Mouse (Mus musculus) T-cell, adult 66 days (primary cell): Measurements from ENCODE around the gene Olfr635. TPM values are rescaled to one million over a fixed set of nuclear protein-coding genes. Genes with fewer than 3 reads are reported as not detected.

Experiments used
- total RNA-seq, 2 experiments: library from RNA; stranded (reverse); gene quantifications; 3 replicates in 1 of 2; 4 replicates in 1 of 2; pipeline ENCODE4 v1.2.4; 2023

Olfr635 gene
- total RNA-seq = not detected

GRCm38 (mm10) chr7:103970852-103971251 is at the start of gene Olfr635:
TSS of gene Olfr635 (plus strand) at chr7:103971152.

DNA sequence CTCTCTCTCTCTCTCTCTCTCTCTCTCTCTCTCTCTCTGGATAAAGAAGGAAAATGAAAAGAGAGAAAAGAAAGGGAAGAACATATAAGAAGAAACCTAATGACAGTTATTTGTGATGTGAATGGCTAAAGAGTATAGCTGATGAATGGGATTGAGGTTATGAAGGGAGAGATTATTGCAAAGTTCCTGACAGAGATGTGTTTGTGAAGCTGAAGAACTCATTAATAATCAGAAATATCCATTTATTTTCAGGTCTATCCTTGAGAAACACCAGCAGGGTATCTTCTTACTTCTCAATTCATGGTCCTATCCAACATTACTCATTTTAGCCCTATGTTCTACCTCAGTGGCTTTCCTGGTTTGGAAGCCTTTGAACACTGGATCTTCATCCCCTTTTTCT is 42.4 kb upstream of the Olfr635 start, which contains the start of gene Olfr631:
Gene Olfr631, plus strand, starts transcription at position 301 of the 400 bp plus-strand sequence.

DNA sequence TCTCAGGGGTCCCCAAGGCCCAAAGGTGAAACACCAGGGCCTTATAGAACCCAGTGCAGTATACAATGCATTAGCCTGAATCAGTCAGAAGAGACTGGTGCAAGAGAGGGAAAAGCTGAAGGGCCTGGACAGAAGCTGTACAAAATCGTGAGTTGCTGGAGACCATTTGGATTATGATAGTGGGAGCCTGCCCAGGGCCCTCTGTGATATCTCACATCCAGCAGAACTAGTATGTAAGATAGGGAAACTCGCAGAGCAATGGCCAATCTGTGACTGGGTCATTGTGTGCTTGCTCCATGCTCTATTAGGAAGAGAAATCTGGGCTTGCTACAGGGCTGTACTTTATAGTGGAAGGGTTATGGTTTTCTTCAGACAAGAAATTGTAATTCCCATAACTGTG is 36.7 kb upstream of the Olfr635 start, which contains the start of gene Olfr632:
Gene Olfr632, plus strand, starts transcription at position 84 of the 400 bp plus-strand sequence.

DNA sequence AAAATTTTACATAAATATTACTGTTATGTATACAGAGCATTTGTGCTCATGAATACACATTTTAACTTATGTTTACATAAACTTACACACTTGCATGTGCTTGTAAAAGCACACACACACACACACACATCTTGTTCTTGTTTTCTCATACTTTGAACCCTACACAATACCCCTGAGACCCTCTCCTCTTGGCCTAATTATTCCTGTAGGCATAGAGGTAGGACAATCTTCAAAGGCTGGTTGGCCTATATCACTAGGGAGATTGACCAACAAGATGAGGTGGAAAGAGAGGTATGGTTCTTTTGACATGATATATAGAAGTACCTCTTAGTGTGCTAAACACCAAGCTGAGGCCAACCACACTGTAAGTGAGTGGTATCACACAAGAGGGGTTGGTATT is 26.8 kb upstream of the Olfr635 start, which contains the start of gene Olfr633:
Gene Olfr633, plus strand, starts transcription at position 301 of the 400 bp plus-strand sequence.

GRCm38 (mm10) chr7:103998446-103998845 is 27.5 kb downstream of the Olfr635 start, which contains the start of gene Olfr638:
TSS of gene Olfr638 (plus strand) at chr7:103998746.

DNA sequence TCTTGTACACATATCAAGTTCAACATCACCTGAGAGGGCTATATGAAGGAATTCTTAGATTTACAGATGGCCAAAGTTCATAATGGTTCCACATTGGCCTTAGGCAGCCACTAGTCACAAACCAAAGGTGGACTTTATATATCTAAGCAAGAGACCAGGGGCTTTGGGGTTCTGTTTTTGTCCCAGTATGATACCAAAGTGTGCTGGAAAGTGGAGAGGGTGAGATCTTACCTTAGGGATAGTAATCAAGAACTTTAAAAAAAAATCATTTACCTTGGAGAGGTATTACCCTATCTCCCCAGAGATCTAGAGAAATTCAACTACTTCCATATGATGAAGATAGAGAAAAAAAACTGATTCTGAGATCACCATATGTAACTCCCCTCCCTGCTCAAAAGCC is 46.3 kb downstream of the Olfr635 start, which contains the start of gene Olfr639:
Gene Olfr639, minus strand, starts transcription at position 101 of the 400 bp plus-strand sequence.

GRCm38 (mm10) chr7:104025473-104025872 is 54.5 kb downstream of the Olfr635 start, which contains the start of gene Olfr640:
TSS of gene Olfr640 (minus strand) at chr7:104025573.

DNA sequence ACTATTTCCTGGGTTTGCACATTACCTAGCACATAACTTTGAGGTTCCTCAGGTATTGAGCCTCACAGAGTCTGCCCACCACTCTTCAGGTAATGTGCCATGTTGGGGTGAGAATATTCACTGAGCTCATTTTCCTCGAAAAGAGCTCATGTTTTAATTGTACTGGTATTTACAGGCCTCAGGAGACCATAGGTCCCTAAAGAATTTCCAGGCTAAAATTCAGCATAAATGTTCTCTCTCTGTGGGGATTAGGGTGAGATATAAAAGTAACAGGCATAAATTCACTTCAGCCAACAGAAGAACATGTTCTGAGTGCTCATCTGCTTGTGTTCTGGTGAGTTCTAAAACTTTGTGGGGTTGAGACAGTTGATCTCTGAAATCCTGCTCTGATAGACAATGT is 64.2 kb downstream of the Olfr635 start, which contains the start of gene Olfr641:
Gene Olfr641, plus strand, starts transcription at position 301 of the 400 bp plus-strand sequence.

Other genes with a start within 250 kb of the Olfr635 start
- not detected for gene Olfr628, start 240.8 kb upstream of the Olfr635 start, total RNA-seq
- not detected for gene Olfr629, start 226.2 kb upstream of the Olfr635 start, total RNA-seq
- gene Olfr630, start 213.8 kb upstream of the Olfr635 start, total RNA-seq = not detected
- not detected for gene Olfr69, start 199.6 kb upstream of the Olfr635 start, total RNA-seq
- not detected for gene Olfr68, start 191.5 kb upstream of the Olfr635 start, total RNA-seq
- not detected for gene Olfr67, start 179.3 kb upstream of the Olfr635 start, total RNA-seq
- 1 to 10 TPM; 2.3 to 5.7 TPM for gene Hbb-bt, start 157.2 kb upstream of the Olfr635 start, total RNA-seq
- 10 to 100 TPM; 12.5 to 53.2 TPM for gene Hbb-bs, start 143.1 kb upstream of the Olfr635 start, total RNA-seq
- not detected for gene Hbb-bh2, start 130.6 kb upstream of the Olfr635 start, total RNA-seq
- not detected for gene Hbb-bh1, start 128.0 kb upstream of the Olfr635 start, total RNA-seq
- gene Hbb-y, start 117.9 kb upstream of the Olfr635 start, total RNA-seq = not detected
- gene Olfr66, start 84.9 kb upstream of the Olfr635 start, total RNA-seq = not detected
- gene Olfr64, start 76.7 kb upstream of the Olfr635 start, total RNA-seq = not detected
- not detected for gene Olfr65, start 67.7 kb upstream of the Olfr635 start, total RNA-seq
- not detected for gene Olfr631, start 42.3 kb upstream of the Olfr635 start, total RNA-seq
- not detected for gene Olfr632, start 36.8 kb upstream of the Olfr635 start, total RNA-seq
- gene Olfr633, start 26.7 kb upstream of the Olfr635 start, total RNA-seq = not detected
- not detected for gene Olfr638, start 27.6 kb downstream of the Olfr635 start, total RNA-seq
- under 1 TPM; 0.09 to 0.12 TPM for gene Olfr639, start 46.2 kb downstream of the Olfr635 start, total RNA-seq
- not detected for gene Olfr640, start 54.4 kb downstream of the Olfr635 start, total RNA-seq
- not detected for gene Olfr641, start 64.3 kb downstream of the Olfr635 start, total RNA-seq
- gene Olfr642, start 81.5 kb downstream of the Olfr635 start, total RNA-seq = not detected
- gene 4930516K23Rik, start 90.3 kb downstream of the Olfr635 start, total RNA-seq = not detected
- not detected for gene Olfr644, start 100.7 kb downstream of the Olfr635 start, total RNA-seq
- not detected for gene Olfr645, start 114.3 kb downstream of the Olfr635 start, total RNA-seq
- not detected for gene Olfr646, start 133.7 kb downstream of the Olfr635 start, total RNA-seq
- not detected for gene Ubqln5, start 158.7 kb downstream of the Olfr635 start, total RNA-seq
- gene Olfr643, start 166.3 kb downstream of the Olfr635 start, total RNA-seq = not detected
- gene Ubqln3, start 172.1 kb downstream of the Olfr635 start, total RNA-seq = not detected
- gene Ubqlnl, start 179.4 kb downstream of the Olfr635 start, total RNA-seq = not detected
- gene Olfm5, start 193.7 kb downstream of the Olfr635 start, total RNA-seq = not detected
- gene Olfr648, start 212.2 kb downstream of the Olfr635 start, total RNA-seq = not detected
- gene Olfr649, start 224.8 kb downstream of the Olfr635 start, total RNA-seq = not detected
- not detected for gene Trim6, start 247.6 kb downstream of the Olfr635 start, total RNA-seq